In the genomic region with DNA sequence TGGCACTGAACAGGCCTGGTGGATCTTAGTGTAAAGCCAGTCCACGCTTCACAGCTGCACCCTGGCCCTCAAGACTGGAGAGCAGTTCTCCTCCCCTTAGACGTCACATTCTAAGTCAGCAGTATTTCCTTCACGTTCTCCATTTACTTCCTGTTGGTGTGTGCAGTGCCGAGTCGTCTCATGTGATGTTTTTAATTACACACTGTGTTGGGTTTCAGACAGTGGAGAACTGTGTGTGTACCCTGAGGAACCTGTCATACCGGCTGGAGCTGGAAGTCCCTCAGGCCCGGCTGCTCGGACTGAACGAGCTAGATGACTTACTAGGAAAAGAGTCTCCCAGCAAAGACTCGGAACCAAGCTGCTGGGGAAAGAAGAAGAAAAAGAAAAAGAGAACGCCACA, we compare ENCODE assay signal across 12 mouse cellular contexts.
DNase-seq lines count a peak whose midpoint lies in the region; ATAC-seq and TF ChIP-seq lines count a peak whose summit lies in the region.
"Had no signal": no experiment of that assay in that cellular context is flagged by ENCODE, and none has a peak within 500 bp of the region (broad histone marks: within the 10 kb centered on the region; RNA-seq: fewer than 3 reads in every experiment).

No protein-coding gene starts in this region.

- DNase-seq in embryonic facial prominence, embryonic 11.5 days (ENCODE audit: low spot score) = peak; percentile 34
- no peak for DNase-seq in embryonic facial prominence, embryonic 10.5 days (ENCODE audit: low spot score)
- DNase-seq in thymus, postnatal 0 days (ENCODE audit: low spot score) = peak; percentile 15
- no peak for DNase-seq in thymus, postnatal 10 days (ENCODE audit: low spot score in 2 of 2)
- DNase-seq in kidney, postnatal 14 days = peak; percentile 18
- DNase-seq in stomach, postnatal 0 days (ENCODE audit: low spot score) = no peak
- DNase-seq in heart, postnatal 14 days = no peak
- DNase-seq in frontal cortex, postnatal 25 days (ENCODE audit: low spot score in 2 of 2) = no peak
- DNase-seq: B cell, adult 2 months; heart, postnatal 36 days had no signal

- H3K36me3 ChIP-seq in embryonic facial prominence, embryonic 11.5 days (replicated peaks; ENCODE audit: control insufficient read depth, insufficient read depth, low read depth, low read length) = no peaks in the 10 kb centered on the region; the same call in 1 of the 2 replicates
- peaks cover 75% of the 10 kb centered on the region for H3K36me3 ChIP-seq in embryonic facial prominence, embryonic 10.5 days (replicated peaks)
- H3K36me3 ChIP-seq in stomach, postnatal 0 days (ENCODE audit: control insufficient read depth, insufficient read depth, low read length) = peaks cover 21% of the 10 kb centered on the region

- H3K4me2 ChIP-seq in embryonic facial prominence, embryonic 11.5 days (ENCODE audit: low read depth, low read length) = no peak overlapping the region
- H3K4me2 ChIP-seq in stomach, postnatal 0 days (replicated peaks; ENCODE audit: low read depth) = no peak overlapping the region
- H3K4me2 ChIP-seq: neural tube, embryonic 12.5 days had no signal

- WGBS in embryonic facial prominence, embryonic 11.5 days = 48% methylated on average over 11 of the region's 11 CpGs
- 53% methylated on average over 11 of the region's 11 CpGs for WGBS in embryonic facial prominence, embryonic 10.5 days
- 53% methylated on average over 11 of the region's 11 CpGs for WGBS in stomach, postnatal 0 days

- H3K27me3 ChIP-seq in embryonic facial prominence, embryonic 11.5 days (ENCODE audit: control insufficient read depth, insufficient read depth, low read length) = no peaks in the 10 kb centered on the region
- H3K27me3 ChIP-seq in embryonic facial prominence, embryonic 10.5 days (replicated peaks; ENCODE audit: low read depth, poor library complexity, severe bottlenecking) = no peaks in the 10 kb centered on the region
- H3K27me3 ChIP-seq in stomach, postnatal 0 days (ENCODE audit: control insufficient read depth, insufficient read depth, low read length) = no peaks in the 10 kb centered on the region
- H3K27me3 ChIP-seq: megakaryocyte, embryonic 14.5 days; neural tube, embryonic 12.5 days had no signal

- no peak overlapping the region for H3K9ac ChIP-seq in embryonic facial prominence, embryonic 11.5 days (replicated peaks; ENCODE audit: low read length)
- H3K9ac ChIP-seq in stomach, postnatal 0 days (ENCODE audit: low read length) = no peak overlapping the region
- H3K9ac ChIP-seq: neural tube, embryonic 12.5 days had no signal

- no peak for TF ChIP-seq EP300 in stomach, postnatal 0 days (optimal IDR thresholded peaks at IDR 0.05)

- no peak overlapping the region for H3K4me3 ChIP-seq in embryonic facial prominence, embryonic 11.5 days (ENCODE audit: low read depth, low read length)
- no peak overlapping the region for H3K4me3 ChIP-seq in embryonic facial prominence, embryonic 10.5 days
- no peak overlapping the region for H3K4me3 ChIP-seq in stomach, postnatal 0 days (ENCODE audit: low read depth, low read length)
- H3K4me3 ChIP-seq: megakaryocyte, embryonic 14.5 days; neural tube, embryonic 12.5 days had no signal

- peak; percentile 73; the same call in 1 of the 2 replicates for ATAC-seq in embryonic facial prominence, embryonic 11.5 days (replicated peaks; ENCODE audit: insufficient number of reproducible peaks, low FRiP score, low TSS enrichment, low read depth)
- peak; percentile 93 for ATAC-seq in stomach, postnatal 0 days (ENCODE audit: low FRiP score, low TSS enrichment)

- H3K27ac ChIP-seq in embryonic facial prominence, embryonic 11.5 days (replicated peaks; ENCODE audit: low read depth, low read length) = no peak overlapping the region
- H3K27ac ChIP-seq in embryonic facial prominence, embryonic 10.5 days (replicated peaks) = no peak overlapping the region
- H3K27ac ChIP-seq in stomach, postnatal 0 days (replicated peaks) = peak overlapping the region; percentile 53; the same call in 1 of the 2 replicates
- H3K27ac ChIP-seq: neural tube, embryonic 12.5 days had no signal

- no peak for TF ChIP-seq CTCF in stomach, postnatal 0 days (IDR thresholded peaks at IDR 0.05; ENCODE audit: low read depth)

- H3K9me3 ChIP-seq in embryonic facial prominence, embryonic 11.5 days (replicated peaks; ENCODE audit: control insufficient read depth, low read length) = no peaks in the 10 kb centered on the region
- no peaks in the 10 kb centered on the region for H3K9me3 ChIP-seq in embryonic facial prominence, embryonic 10.5 days
- H3K9me3 ChIP-seq in stomach, postnatal 0 days (ENCODE audit: control insufficient read depth, low read length) = no peaks in the 10 kb centered on the region
- H3K9me3 ChIP-seq: megakaryocyte, embryonic 14.5 days; neural tube, embryonic 12.5 days had no signal

- intact Hi-C loops in heart, postnatal 14 days (cut with DNase I) = no loop called here

- H3K4me1 ChIP-seq in embryonic facial prominence, embryonic 11.5 days (ENCODE audit: control insufficient read depth, insufficient read depth, low read length) = no peaks in the 10 kb centered on the region
- peaks cover 7% of the 10 kb centered on the region for H3K4me1 ChIP-seq in embryonic facial prominence, embryonic 10.5 days
- H3K4me1 ChIP-seq in stomach, postnatal 0 days (replicated peaks; ENCODE audit: control insufficient read depth, insufficient read depth) = no peaks in the 10 kb centered on the region
- H3K4me1 ChIP-seq: neural tube, embryonic 12.5 days had no signal

Comparison
In these comparisons a context has a peak if more than half of its experiments do, and no peak if none do; other contexts are left out.
1. DNase-seq: peak in embryonic facial prominence, embryonic 11.5 days (single experiment), thymus, postnatal 0 days (single experiment) and kidney, postnatal 14 days (single experiment); none in embryonic facial prominence, embryonic 10.5 days (single experiment), thymus, postnatal 10 days (0 of 2), stomach, postnatal 0 days (single experiment), heart, postnatal 14 days (0 of 2) and frontal cortex, postnatal 25 days (0 of 2).